Mouse (Mus musculus) right cerebral cortex, postnatal 10 days (tissue): ENCODE measurements around the gene Ccnd2.

Experiments used
- DNase-seq, 2 experiments: peaks; one replicate each; pipeline ENCODE4 v3.0.0; 2021; ENCODE audit warnings: low spot score in 2 of 2

Ccnd2 gene

DNA sequence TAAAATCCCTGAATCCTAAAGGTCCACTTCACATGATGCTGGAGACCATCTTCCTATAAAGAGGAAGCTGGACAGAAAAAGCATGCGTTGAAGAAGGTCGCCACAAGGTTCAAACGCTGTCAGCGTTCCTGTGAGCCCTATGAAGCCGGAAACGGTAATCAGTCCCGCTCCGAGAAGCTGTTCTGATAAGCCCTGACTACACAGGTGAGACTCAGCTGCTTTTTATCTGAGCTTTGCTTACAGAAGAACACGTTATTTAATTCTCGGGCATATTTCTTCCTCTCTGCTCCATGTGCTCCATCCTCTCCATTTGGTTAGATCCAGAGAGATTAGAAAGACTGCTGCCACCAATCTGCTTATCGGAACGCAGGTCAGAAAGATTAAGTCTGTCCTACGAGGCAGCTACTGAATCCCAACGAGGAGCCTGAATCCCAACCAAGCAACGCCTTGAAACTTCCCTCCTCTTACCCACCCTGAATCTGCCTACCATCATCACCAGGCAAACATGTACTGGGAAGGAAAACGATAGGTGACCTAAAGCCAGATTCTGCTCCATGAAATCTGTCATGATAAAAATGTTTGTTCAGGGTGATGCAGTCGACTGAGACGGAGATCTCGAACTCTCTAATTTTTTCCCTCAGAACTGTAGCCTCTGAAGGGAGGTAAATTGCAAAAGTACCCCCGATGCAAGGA lies 43.5 kb downstream of the Ccnd2 start:
- DNase-seq = no peak

DNA sequence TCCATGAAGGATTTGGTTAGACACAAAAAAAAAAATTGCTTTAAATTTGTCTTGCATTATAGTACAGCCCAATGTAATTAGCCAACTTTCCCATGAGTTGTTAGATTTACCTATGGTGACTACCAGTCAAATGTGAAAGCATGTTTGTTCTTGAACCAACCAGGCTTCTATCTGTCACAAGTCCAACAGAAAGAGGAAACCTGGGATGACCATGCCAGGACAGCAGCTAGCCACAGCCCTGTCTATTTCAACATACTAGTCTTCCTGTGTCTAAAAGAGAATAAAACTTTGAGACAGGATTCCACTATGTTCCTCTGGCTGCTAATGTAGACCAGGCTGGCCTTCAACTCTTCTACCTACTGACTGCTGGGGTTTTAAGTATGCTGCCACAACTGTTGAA lies 44.6 kb downstream of the Ccnd2 start:
- no peak for DNase-seq

DNA sequence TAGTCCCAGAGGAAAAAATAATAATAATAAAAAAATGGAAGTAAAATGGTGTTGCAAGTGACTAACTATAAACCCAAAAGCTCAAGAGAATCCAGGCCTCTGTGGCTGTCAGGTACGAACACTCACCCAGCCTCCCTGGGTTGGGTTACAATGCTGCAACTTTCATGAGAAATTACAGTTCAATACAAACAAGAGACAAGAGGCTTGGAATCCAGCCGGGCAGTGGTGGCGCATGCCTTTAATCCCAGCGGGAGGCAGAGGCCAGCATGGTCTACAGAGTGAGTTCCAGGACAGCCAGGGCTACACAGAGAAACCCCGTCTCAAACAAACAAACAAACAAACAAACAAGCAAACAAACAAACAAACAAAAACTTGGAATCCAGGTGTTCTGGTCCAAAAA lies 45.3 kb downstream of the Ccnd2 start:
- DNase-seq = no peak

DNA sequence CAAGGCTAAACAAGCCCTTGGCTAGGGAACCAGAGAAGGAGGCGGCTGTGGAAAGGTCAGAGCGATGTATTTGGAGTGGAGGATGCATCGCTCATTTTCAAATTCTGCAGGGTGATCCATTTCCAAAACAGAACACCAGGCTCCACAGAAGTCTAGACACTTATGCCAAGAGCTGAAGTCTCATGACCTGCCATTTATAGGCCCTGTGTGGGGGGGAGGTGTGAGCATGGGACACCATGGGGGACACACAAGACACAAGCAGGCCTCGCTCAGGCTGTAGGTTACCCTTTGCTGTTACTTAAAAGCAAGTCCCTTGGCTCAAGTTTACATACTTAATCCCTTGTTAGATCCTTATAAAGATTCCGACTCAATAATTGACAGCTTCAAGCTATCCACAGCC lies 45.8 kb downstream of the Ccnd2 start:
- DNase-seq = no peak

DNA sequence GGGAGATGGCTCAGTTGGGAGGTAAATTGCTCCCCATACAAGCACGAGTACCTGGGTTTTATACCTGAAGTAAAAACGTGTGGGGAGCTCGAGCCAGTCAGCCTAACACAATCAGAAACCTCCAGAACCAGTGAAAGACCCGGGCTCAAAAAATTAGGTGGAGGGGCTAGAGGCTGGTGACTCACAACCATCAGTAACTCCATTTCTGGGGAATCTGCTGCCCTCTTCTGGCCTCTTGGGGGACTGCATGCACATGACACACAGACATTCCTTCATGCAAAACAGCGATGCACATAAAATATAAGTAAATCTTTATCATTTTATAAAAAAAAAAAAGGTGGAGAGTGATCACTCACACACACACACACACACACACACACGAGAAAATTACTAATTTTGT lies 46.9 kb downstream of the Ccnd2 start:
- peak; percentile 49 to 64 for DNase-seq

DNA sequence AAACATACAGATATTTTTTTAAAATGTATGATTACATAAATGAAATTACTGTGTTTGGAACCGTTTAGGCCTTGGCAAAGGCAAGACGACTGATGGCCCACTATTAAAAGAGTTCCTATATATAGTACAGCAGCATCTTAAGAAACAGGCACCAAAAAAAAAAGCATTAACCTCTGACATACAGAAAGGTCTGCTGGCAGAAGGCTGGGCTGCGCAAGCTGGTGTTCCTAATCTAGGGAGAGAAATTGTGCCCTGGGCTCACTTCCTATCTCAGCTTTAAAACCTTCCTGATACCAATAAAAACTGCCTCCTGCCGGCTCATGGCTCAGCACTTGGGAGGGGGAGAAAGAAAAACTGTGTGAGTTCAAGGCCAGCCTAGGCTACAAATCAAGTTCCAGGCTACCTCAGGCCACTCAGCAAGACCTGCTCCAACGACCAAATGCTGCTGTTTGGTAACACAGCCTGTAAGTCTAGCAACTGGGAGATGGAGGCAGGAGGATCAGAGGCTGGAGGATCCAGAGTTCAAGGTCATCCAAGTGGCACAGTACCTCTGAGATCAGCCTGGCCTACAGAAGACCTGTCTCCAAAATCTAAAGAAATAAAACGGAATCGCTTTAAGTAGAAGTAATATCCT lies 47.5 kb downstream of the Ccnd2 start:
- no peak for DNase-seq

DNA sequence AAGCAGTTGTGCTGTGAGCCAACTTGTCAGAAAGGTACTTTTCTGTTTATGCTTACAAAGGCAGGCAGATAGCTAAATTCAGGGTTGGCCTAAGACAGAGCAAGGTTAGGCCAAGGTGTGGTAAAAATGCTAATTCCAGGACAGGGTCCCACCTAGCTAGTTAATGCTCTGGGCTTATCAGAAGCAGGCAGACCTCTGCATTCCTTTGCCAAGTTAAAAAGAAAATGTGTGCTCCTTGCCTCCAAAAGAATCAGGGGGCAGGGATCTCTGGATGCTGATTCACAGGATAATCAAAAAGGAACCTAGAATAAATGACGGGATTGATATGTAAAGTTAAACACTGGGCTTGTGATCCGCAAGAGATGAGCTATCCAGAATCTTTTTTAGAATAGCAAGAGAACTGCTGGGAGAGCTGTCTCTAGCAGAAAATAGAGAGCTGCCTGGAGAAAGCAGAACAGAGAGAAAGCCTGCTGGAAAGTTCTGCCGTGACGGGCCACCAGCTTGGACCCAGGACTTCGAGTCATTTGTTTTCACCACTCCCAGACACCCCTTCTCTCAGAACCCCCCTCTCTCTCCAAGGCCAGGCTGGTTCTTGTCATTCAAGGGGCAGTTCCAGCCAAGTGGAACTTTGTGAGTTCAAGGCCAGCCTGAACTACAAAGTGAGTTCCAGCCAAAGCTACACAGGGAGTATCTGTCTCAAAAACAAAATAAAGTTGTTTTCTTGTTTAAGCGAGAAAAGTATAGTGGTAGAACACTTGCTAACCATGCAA lies 48.3 kb downstream of the Ccnd2 start:
- DNase-seq = no peak

DNA sequence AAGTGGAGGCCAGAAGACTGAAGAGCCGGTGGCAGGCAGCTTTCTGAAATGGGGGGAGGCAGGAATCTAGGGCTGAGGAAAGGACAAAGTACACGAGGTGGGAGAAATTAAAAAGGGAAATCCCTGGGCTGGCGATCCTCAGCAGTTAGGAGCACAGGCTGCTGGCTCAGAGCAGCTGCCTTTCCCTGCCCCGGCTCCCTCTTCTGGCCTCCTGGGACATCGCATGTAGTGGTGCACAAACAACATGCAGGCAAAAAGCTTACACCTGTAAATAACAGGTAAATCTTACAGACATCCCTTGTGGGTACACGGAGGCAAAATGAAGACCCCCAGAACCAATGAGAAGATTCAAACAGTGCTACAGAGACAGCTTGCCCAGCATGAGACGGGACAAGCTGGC lies 57.4 kb downstream of the Ccnd2 start:
- peak in 1 of 2 experiments; percentile 40 for DNase-seq

DNA sequence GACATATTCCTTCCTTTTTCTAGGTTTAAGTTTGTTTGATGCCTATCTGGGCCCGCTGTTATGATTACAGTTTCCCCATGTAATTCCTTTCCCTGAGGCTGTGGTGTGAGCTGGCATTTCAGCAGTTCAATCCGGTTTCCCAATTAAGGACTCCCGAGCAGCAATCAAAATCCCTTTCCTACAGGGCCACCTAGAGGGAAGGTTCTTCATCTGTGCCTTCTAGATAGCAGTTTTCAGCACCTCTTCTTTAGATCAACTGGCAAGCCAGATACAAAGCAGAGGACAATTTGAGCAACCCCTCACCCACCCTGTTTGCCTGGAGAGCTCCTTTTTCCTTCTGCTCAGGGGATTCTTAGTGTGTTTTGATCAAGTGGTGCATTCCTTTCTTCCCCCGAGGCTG lies 65.3 kb downstream of the Ccnd2 start:
- peak; percentile 61 to 74 for DNase-seq

DNA sequence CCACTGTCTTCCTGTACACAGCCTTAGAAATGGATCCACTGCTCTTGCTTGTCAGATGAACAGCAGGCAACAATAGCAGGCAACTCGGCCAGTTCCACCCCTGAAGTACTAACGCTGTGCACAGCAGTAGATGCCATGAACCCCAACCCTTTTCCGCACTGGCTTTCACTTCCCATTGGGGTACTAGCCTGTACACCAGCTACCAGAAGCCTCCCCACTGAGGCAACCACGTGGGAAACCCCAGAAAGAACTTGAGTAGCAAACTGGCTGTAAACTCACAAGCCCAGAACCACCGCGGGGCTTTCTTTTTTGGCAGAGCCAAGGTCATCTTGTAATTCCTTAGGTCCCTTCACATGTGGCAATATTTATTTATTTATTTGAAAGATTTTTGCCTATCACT lies 70.2 kb downstream of the Ccnd2 start:
- DNase-seq = no peak

DNA sequence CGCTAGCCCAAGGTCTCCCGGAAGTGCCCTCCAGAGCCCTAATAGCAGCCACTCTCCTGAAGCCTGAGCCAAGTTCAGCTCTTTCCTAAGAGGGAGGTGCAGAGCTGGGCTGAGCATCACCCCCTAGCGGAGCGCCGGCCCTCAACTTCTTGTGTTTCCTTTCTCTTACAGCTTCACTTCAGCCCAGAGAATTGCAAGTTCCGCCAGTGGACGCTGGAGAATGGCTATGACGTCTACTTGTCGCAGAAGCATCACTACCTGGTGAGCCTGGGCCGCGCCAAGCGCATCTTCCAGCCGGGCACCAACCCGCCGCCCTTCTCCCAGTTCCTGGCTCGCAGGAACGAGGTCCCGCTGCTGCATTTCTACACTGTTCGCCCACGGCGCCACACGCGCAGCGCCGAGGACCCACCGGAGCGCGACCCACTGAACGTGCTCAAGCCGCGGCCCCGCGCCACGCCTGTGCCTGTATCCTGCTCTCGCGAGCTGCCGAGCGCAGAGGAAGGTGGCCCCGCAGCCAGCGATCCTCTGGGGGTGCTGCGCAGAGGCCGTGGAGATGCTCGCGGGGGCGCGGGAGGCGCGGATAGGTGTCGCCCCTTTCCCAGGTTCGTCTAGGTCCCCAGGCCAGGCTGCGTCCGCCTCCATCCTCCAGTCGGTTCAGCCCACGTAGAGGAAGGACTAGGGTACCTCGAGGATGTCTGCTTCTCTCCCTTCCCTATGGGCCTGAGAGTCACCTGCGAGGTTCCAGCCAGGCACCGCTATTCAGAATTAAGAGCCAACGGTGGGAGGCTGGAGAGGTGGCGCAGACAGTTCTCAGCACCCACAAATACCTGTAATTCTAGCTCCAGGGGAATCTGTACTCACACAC lies 71.9 kb downstream of the Ccnd2 start:
- peak; percentile 85 for DNase-seq
